Mouse (Mus musculus) activated CD4-positive, CD25-positive, alpha-beta regulatory T cell, adult 4 months (primary cell): ENCODE measurements around the gene Gm3173. TPM values are rescaled to one million over a fixed set of nuclear protein-coding genes. Genes with fewer than 3 reads are reported as not detected.
"Not testable (repeated sequence)": the region's sequence is repeated elsewhere in the genome, so short reads cannot be mapped to it uniquely, and the experiment has no call there.

ENCODE experiments used
- ATAC-seq: one replicate; pipeline ENCODE4 v1.8.0; 2017
- polyA plus RNA-seq, 2 experiments: library from polyadenylated mRNA; unstranded; fragments of 100-300 nt; shearing (Covaris generic); gene quantifications; one replicate each; pipeline ENCODE4 v1.2.1; 2017

Gm3173 gene
- polyA plus RNA-seq, result 1 to 10 TPM in 1 of 2 experiments, not detected in 1; 2.6 TPM

GRCm38 (mm10) chr14:4430692-4431091 lies at the start of gene Gm3173:
Gene Gm3173, plus strand, starts transcription at chr14:4430992.
- ATAC-seq, result not testable (repeated sequence)

- ATAC-seq, result not testable (repeated sequence)
Measured at GRCm38 (mm10) chr14:4385606-4386005, 45.2 kb upstream of the Gm3173 start.

GRCm38 (mm10) chr14:4392841-4393530 lies 37.8 kb upstream of the Gm3173 start:
- ATAC-seq, result not testable (repeated sequence)

DNA sequence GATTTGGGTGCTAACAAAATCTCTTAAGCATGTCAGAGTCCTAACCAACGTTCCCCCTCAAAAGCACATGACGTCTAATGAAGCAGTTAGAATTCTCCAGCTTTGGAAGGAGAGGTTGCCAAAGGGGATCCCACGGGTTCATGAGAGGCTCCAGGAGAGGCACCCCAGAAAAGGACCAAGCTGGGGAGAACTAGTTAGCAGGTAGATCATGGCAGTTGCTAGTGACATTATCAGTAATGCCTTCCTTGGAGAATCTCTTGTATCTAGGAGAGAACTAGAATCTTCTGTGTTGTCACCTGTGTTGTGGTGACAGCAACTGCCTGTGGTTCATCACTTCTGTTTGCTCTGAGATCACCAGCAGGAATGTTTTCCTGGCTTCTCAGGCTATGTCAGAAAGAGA lies 33.6 kb upstream of the Gm3173 start, which contains the start of gene Gm3159:
TSS of gene Gm3159 (plus strand) at position 301 of the 400 bp plus-strand sequence.
- ATAC-seq, result not testable (repeated sequence)

DNA sequence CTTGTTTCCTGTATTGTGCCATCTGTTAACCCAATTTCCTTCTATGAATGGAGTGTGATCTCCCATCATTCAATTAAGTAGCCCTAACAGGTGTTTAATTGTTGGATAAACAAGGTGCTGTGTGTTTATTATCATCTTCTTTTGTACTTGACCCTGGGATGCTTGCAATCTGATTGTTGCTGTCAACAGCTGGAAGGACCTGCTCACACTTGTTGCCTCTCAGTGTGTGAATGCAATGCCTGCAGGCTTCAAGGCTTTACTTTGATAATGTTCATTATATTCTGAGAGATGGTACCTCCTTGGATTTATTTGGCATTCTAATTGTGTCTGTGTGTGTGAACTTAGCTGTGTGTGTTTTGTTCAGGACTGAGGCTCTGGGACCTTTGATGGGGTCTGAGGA lies 32.2 kb upstream of the Gm3173 start:
- ATAC-seq, result not testable (repeated sequence)

DNA sequence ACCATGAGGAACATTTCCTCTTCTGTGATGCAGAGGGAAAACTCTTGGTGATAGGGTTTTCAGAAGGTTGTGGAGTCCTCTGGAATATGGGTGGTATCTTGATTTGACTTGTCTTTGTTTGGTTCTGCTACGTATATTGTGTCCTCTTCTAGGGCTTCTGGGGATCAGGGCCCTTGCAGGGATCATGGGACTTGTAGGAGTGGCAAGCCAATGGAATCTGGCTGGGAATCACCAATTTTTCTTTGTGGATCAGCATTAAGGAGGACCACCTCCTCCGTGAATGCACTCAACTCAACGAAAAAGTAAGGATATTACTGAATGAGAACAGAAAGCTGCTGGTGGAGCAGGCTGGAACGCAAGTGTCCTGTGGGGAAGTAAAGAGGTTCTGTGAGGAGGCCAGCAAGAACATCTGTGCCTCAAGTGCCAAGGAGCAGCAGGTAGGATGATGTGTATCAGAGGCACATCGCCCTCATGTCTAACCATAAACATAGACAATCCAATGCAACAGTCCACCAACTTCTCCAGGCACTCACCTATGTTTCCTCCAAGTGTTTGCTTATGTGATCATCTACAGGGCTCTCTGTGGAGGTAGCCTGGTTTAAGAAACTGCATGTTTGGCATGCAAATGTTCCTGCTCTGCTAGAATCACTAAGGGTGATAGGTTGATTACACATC lies 30.5 kb upstream of the Gm3173 start:
- not testable (repeated sequence) for ATAC-seq

DNA sequence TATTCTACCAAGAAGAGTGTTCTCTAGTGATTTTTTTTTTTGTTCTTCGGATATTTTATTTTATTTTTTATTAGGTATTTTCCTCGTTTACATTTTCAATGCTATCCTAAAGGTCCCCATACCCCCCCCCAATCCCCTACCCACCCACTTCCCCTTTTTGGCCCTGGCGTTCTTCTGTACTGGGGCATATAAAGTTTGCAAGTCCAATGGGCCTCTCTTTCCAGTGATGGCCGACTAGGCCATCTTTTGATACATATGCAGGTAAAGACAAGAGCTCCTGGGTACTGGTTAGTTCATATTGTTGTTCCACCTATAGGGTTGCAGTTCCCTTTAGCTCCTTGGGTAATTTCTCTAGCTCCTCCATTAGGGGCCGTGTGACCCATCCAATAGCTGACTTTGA lies 29.5 kb upstream of the Gm3173 start:
- ATAC-seq, result not testable (repeated sequence)

DNA sequence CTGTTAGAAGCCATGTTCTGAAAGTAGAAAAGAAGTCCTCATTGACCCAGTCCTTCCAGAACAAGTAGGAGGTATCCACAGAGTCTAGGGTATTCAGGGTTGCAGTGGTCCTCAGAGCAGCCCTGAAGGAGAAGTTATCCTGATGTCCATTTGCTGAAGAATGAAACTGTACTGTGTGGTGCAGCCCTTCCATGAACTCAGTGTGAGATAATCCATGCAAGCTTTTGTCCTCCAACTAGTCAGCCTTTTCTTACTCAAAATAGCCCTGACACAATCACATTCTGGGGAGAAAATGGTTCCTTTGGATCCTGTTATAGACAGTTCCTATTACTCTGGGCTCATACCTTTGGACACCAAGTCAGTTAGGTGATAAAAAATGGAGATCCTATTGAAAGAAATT lies 27.0 kb upstream of the Gm3173 start:
- ATAC-seq, result not testable (repeated sequence)

DNA sequence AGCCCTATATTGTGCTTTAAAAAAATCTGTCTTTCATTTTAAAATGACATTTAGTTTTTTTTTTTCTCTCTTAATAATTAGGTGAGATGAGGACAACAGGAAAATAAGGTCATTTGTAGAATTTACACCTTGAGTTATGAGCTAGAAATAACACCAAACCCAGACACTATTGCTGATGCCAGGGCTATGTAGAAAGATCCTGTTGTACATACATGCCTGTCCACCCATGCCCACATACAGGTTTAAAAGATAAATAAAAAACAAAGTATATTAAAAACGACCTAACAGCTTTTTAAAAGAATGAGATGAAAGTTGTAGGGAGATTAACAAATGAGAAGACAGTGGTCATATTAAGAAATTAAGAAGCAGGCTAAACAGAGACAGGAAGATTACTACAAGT lies 20.9 kb upstream of the Gm3173 start:
- ATAC-seq, result not testable (repeated sequence)

GRCm38 (mm10) chr14:4414965-4415835 lies 15.6 kb upstream of the Gm3173 start, which contains the start of gene Gm3164:
Gene Gm3164, plus strand, starts transcription at chr14:4415448.
- ATAC-seq, result not testable (repeated sequence)

DNA sequence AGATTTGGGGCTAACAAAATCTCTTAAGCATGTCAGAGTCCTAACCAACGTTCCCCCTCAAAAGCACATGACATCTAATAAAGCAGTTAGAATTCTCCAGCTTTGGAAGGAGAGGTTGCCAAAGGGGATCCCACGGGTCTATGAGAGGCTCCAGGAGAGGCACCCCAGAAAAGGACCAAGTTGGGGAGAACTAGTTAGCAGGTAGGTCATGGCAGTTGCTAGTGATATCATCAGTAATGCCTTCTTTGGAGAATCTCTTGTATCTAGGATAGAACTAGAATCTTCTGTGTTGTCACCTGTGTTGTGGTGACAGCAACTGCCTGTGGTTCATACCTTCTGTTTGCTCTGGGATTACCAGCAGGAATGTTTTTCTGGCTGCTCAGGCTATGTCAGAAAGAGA lies 50.7 kb downstream of the Gm3173 start, which contains the start of gene Gm3182:
TSS of gene Gm3182 (plus strand) at position 301 of the 400 bp plus-strand sequence.
- ATAC-seq, result not testable (repeated sequence)

GRCm38 (mm10) chr14:4499425-4499824 lies 68.6 kb downstream of the Gm3173 start:
- not testable (repeated sequence) for ATAC-seq

- ATAC-seq, result not testable (repeated sequence)
Measured at GRCm38 (mm10) chr14:4555105-4555504, 124.3 kb downstream of the Gm3173 start, which contains the start of gene Gm3047. Gene Gm3047, plus strand, starts transcription at chr14:4555405.

Other genes with a start within 250 kb of the Gm3173 start
- 1 to 10 TPM in 1 of 2 experiments, under 1 TPM in 1; 0.69 to 1.7 TPM for gene Gm2974, start 248.4 kb upstream of the Gm3173 start, polyA plus RNA-seq
- gene Gm3138, start 181.4 kb upstream of the Gm3173 start, polyA plus RNA-seq, result not detected
- gene Gm3149, start 113.7 kb upstream of the Gm3173 start, polyA plus RNA-seq, result not detected
- 1 to 10 TPM; 3.1 to 7.4 TPM for gene 2610042L04Rik, start 96.2 kb upstream of the Gm3173 start, polyA plus RNA-seq
- gene Gm3159, start 33.5 kb upstream of the Gm3173 start, polyA plus RNA-seq, result not detected
- gene Gm3164, start 15.5 kb upstream of the Gm3173 start, polyA plus RNA-seq, result 1 to 10 TPM; 1.6 to 2.4 TPM
- gene Gm3182, start 50.8 kb downstream of the Gm3173 start, polyA plus RNA-seq, result not detected
- not detected for gene Gm3047, start 124.4 kb downstream of the Gm3173 start, polyA plus RNA-seq
- not detected for gene Gm8159, start 201.4 kb downstream of the Gm3173 start, polyA plus RNA-seq
- gene Gm3239, start 233.2 kb downstream of the Gm3173 start, polyA plus RNA-seq, result not detected